ENCODE assay signal across 16 mouse cellular contexts in genomic region chr17:88297520-88297919, GRCm38 (mm10).
DNase-seq lines count a peak whose midpoint lies in the region; ATAC-seq and TF ChIP-seq lines count a peak whose summit lies in the region.
"Had no signal": no experiment of that assay in that cellular context is flagged by ENCODE, and none has a peak within 500 bp of the region (broad histone marks: within the 10 kb centered on the region; RNA-seq: fewer than 3 reads in every experiment).

No protein-coding gene starts in this region.

- no peak overlapping the region for H3K4me2 ChIP-seq in kidney, embryonic 15.5 days
- no peak overlapping the region for H3K4me2 ChIP-seq in lung, postnatal 0 days (replicated peaks; ENCODE audit: low read depth, low read length)
- H3K4me2 ChIP-seq: forebrain, embryonic 12.5 days; hindbrain, embryonic 12.5 days; neural tube, embryonic 15.5 days had no signal

- ATAC-seq in kidney, embryonic 15.5 days (replicated peaks; ENCODE audit: low FRiP score) = no peak
- peak; percentile 62 for ATAC-seq in lung, postnatal 0 days
- ATAC-seq in megakaryocyte-erythroid progenitor cell, adult 5-6 weeks (replicated peaks; ENCODE audit: low FRiP score, low TSS enrichment, poor library complexity, severe bottlenecking) = no peak
- ATAC-seq: intestine, postnatal 0 days had no signal

- no peaks in the 10 kb centered on the region for H3K36me3 ChIP-seq in kidney, embryonic 15.5 days
- no peaks in the 10 kb centered on the region for H3K36me3 ChIP-seq in lung, postnatal 0 days (ENCODE audit: insufficient read depth, low read length)
- H3K36me3 ChIP-seq: forebrain, embryonic 12.5 days; hindbrain, embryonic 12.5 days; neural tube, embryonic 15.5 days had no signal

- H3K4me3 ChIP-seq in kidney, embryonic 15.5 days (replicated peaks) = no peak overlapping the region
- H3K4me3 ChIP-seq in lung, postnatal 0 days (ENCODE audit: low read depth, low read length) = no peak overlapping the region
- H3K4me3 ChIP-seq: forebrain, embryonic 12.5 days; hindbrain, embryonic 12.5 days; neural tube, embryonic 15.5 days had no signal

- intact Hi-C loops in gastrocnemius, postnatal 36 days (cut with DNase I) = no loop called here

- H3K4me1 ChIP-seq in kidney, embryonic 15.5 days = 0 out of 2 replicates have a peak, but pooled peaks cover 4% of the 10 kb centered on the region
- H3K4me1 ChIP-seq in lung, postnatal 0 days (ENCODE audit: insufficient read depth, low read depth, low read length) = no peaks in the 10 kb centered on the region
- H3K4me1 ChIP-seq: forebrain, embryonic 12.5 days; hindbrain, embryonic 12.5 days; neural tube, embryonic 15.5 days had no signal

- WGBS in kidney, embryonic 15.5 days = 45% methylated on average over 4 of the region's 4 CpGs
- 28% methylated on average over 4 of the region's 4 CpGs for WGBS in lung, postnatal 0 days

- no peaks in the 10 kb centered on the region for H3K9me3 ChIP-seq in kidney, embryonic 15.5 days (replicated peaks)
- no peaks in the 10 kb centered on the region for H3K9me3 ChIP-seq in lung, postnatal 0 days (ENCODE audit: low read length)
- H3K9me3 ChIP-seq: forebrain, embryonic 12.5 days; hindbrain, embryonic 12.5 days; neural tube, embryonic 15.5 days had no signal

- no peaks in the 10 kb centered on the region for H3K27me3 ChIP-seq in kidney, embryonic 15.5 days
- no peaks in the 10 kb centered on the region for H3K27me3 ChIP-seq in lung, postnatal 0 days (replicated peaks; ENCODE audit: insufficient read depth, low read length)
- H3K27me3 ChIP-seq: forebrain, embryonic 12.5 days; hindbrain, embryonic 12.5 days; neural tube, embryonic 15.5 days had no signal

- H3K9ac ChIP-seq in kidney, embryonic 15.5 days = no peak overlapping the region
- no peak overlapping the region for H3K9ac ChIP-seq in lung, postnatal 0 days (replicated peaks; ENCODE audit: low read depth)
- H3K9ac ChIP-seq: forebrain, embryonic 12.5 days; hindbrain, embryonic 12.5 days; neural tube, embryonic 15.5 days had no signal

- peak; percentile 7 for DNase-seq in gastrocnemius, postnatal 25 days
- DNase-seq in gastrocnemius, postnatal 36 days = no peak
- peak; percentile 15 to 47 for DNase-seq in kidney, adult 8-10 months
- peak; percentile 59 for DNase-seq in adrenal gland, postnatal 10 days
- peak; percentile 37 for DNase-seq in lung, postnatal 0 days (ENCODE audit: low spot score)
- DNase-seq in cerebellum, adult 9-11 months = no peak
- DNase-seq: B cell, adult 2 months; right cerebral cortex, postnatal 14 days; thymus, postnatal 36 days had no signal

- TF ChIP-seq CTCF in lung, postnatal 0 days (IDR thresholded peaks at IDR 0.05) = peak; percentile 28

- H3K27ac ChIP-seq in kidney, embryonic 15.5 days = no peak overlapping the region
- H3K27ac ChIP-seq in lung, postnatal 0 days (ENCODE audit: low read length) = no peak overlapping the region
- H3K27ac ChIP-seq: forebrain, embryonic 12.5 days; hindbrain, embryonic 12.5 days; macrophage; neural tube, embryonic 15.5 days had no signal

- no peak for TF ChIP-seq EP300 in lung, postnatal 0 days (IDR thresholded peaks at IDR 0.05)

Comparison
In these comparisons a context has a peak if more than half of its experiments do, and no peak if none do; other contexts are left out.
1. DNase-seq: peak in gastrocnemius, postnatal 25 days (single experiment), kidney, adult 8-10 months (2 of 2), adrenal gland, postnatal 10 days (single experiment) and lung, postnatal 0 days (single experiment); none in gastrocnemius, postnatal 36 days (0 of 2) and cerebellum, adult 9-11 months (single experiment).